Mouse (Mus musculus) G1E (cell line): ENCODE data around the gene Flvcr1.

ENCODE experiments used
- CTCF ChIP-seq: IDR thresholded peaks from 2 replicates; pipeline ENCODE4 v1.5.1; 2012; ENCODE audit warnings: low read depth, low read length, inconsistent platforms, mixed read lengths
- GATA1 ChIP-seq: IDR thresholded peaks from 2 replicates; pipeline ENCODE4 v1.6.1; 2012; ENCODE audit warnings: borderline replicate concordance, low read length, inconsistent platforms, mixed read lengths
- GATA2 ChIP-seq: IDR thresholded peaks from 2 replicates; pipeline ENCODE4 v1.6.1; 2012; ENCODE audit warnings: low read depth, low read length, inconsistent platforms, borderline replicate concordance
- POLR2AphosphoS5 ChIP-seq: IDR thresholded peaks from 2 replicates; pipeline ENCODE4 v1.6.1; 2012; ENCODE audit warnings: low read depth, low read length, inconsistent platforms; ENCODE audit not compliant: insufficient replicate concordance
- TAL1 ChIP-seq: conservative IDR thresholded peaks from 2 replicates; pipeline ENCODE4 v1.6.1; 2012; ENCODE audit warnings: low read depth, low read length, inconsistent platforms, mixed read lengths

GRCm38 (mm10) chr1:190974833-190975232 is 51.1 kb downstream of the Flvcr1 start:
- no peak for TF ChIP-seq CTCF
- TF ChIP-seq TAL1 = no peak
- no peak for TF ChIP-seq GATA1
- no peak for TF ChIP-seq POLR2AphosphoS5
- TF ChIP-seq GATA2 = no peak
